Mouse (Mus musculus) limb, embryonic 11.5 days (tissue): ENCODE data around the gene Btnl10. TPM values are rescaled to one million over a fixed set of nuclear protein-coding genes. Genes with fewer than 3 reads are reported as not detected.

Experiments
- ATAC-seq: fragments of 200-750 bp; cut with Nextera tagmentation; 2 replicates; pipeline ENCODE4 v1.8.0; 2017; ENCODE audit warnings: low read depth; ENCODE audit not compliant: insufficient number of reproducible peaks, low FRiP score, low TSS enrichment
- DNase-seq: peaks from one replicate; pipeline ENCODE4 v3.0.0-alpha.2; 2015; ENCODE audit warnings: low spot score
- H3K27ac ChIP-seq: fragments of 300-500 bp; sonication (generic); replicated peaks from 2 replicates; pipeline ENCODE4 v1.5.1; 2014; ENCODE audit warnings: low read depth, mild to moderate bottlenecking, low read length
- H3K27me3 ChIP-seq: fragments of 300-500 bp; sonication (generic); 2 replicates; pipeline ENCODE4 v1.6.1; 2014; ENCODE audit warnings: mild to moderate bottlenecking, low read length, mixed read lengths; ENCODE audit not compliant: control insufficient read depth, insufficient read depth
- H3K36me3 ChIP-seq: fragments of 300-500 bp; sonication (generic); 2 replicates; pipeline ENCODE4 v1.6.1; 2014; ENCODE audit warnings: mild to moderate bottlenecking, low read length, moderate library complexity, mixed read lengths; ENCODE audit not compliant: control insufficient read depth, insufficient read depth
- H3K4me1 ChIP-seq: fragments of 300-500 bp; sonication (generic); 2 replicates; pipeline ENCODE4 v1.6.1; 2014; ENCODE audit warnings: low read length, mixed read lengths; ENCODE audit not compliant: control insufficient read depth, insufficient read depth
- H3K4me2 ChIP-seq: fragments of 300-500 bp; sonication (generic); 2 replicates; pipeline ENCODE4 v1.6.1; 2014; ENCODE audit warnings: low read depth, mild to moderate bottlenecking, moderate library complexity; ENCODE audit not compliant: severe bottlenecking
- H3K4me3 ChIP-seq: fragments of 300-500 bp; sonication (generic); 2 replicates; pipeline ENCODE4 v1.5.1; 2014; ENCODE audit warnings: low read depth, low read length
- H3K9ac ChIP-seq: fragments of 300-500 bp; sonication (generic); 2 replicates; pipeline ENCODE4 v1.6.1; 2014; ENCODE audit warnings: mild to moderate bottlenecking, low read length
- H3K9me3 ChIP-seq: fragments of 300-500 bp; sonication (generic); 2 replicates; pipeline ENCODE4 v1.6.1; 2016; ENCODE audit warnings: low read length; ENCODE audit not compliant: control insufficient read depth
- WGBS: fragments of 180-500 bp; shearing (Covaris S2); extraction: QIAGEN DNeasy Blood & Tissue Kit; methylation state at CpG from one replicate; pipeline ENCODE4 v1.1.7; 2014; 5-methylcytosine and 5-hydroxymethylcytosine counted together
- polyA plus RNA-seq: library from polyadenylated mRNA; unstranded; fragments of >200 nt; fragmentation: Nextera tagmentation; extraction: Ambion mirVana; gene quantifications from 2 replicates; pipeline ENCODE4 v1.2.1, GENCODE M21; 2014

The Btnl10 gene
- polyA plus RNA-seq, 1 experiment from 2014 or later = not detected

GRCm38 (mm10) chr11:58958536-58958935 is 40.8 kb downstream of the Btnl10 start:
- peaks cover 15% of the 10 kb centered on the region; the same call in 1 of the 2 replicates for H3K4me1 ChIP-seq
- H3K36me3 ChIP-seq = no peaks in the 10 kb centered on the region; the same call in 1 of the 2 replicates
- 88% methylated on average over 6 of the region's 6 CpGs for WGBS
- H3K27ac ChIP-seq = no peak overlapping the region
- peaks cover 22% of the 10 kb centered on the region for H3K27me3 ChIP-seq
- no peak for DNase-seq
- no peak overlapping the region for H3K9ac ChIP-seq
- H3K4me3 ChIP-seq = no peak overlapping the region
- ATAC-seq = no peak
- no peaks in the 10 kb centered on the region for H3K9me3 ChIP-seq
- H3K4me2 ChIP-seq = no peak overlapping the region

GRCm38 (mm10) chr11:58959186-58959825 is 41.6 kb downstream of the Btnl10 start:
- Histone ChIP-seq H3K9me3 (no peaks in the 10 kb centered on the region), H3K4me2 (peak overlapping the region; percentile 56), H3K9ac (no peak overlapping the region), H3K27ac (no peak overlapping the region), H3K27me3 (peaks cover 22% of the 10 kb centered on the region), H3K4me3 (no peak overlapping the region), H3K36me3 (no peaks in the 10 kb centered on the region; the same call in 1 of the 2 replicates), H3K4me1 (0 out of 2 replicates have a peak, but pooled peaks cover 12% of the 10 kb centered on the region)
- ATAC-seq (no peak), DNase-seq (no peak)
- 37% methylated on average over 15 of the region's 15 CpGs for WGBS

DNA sequence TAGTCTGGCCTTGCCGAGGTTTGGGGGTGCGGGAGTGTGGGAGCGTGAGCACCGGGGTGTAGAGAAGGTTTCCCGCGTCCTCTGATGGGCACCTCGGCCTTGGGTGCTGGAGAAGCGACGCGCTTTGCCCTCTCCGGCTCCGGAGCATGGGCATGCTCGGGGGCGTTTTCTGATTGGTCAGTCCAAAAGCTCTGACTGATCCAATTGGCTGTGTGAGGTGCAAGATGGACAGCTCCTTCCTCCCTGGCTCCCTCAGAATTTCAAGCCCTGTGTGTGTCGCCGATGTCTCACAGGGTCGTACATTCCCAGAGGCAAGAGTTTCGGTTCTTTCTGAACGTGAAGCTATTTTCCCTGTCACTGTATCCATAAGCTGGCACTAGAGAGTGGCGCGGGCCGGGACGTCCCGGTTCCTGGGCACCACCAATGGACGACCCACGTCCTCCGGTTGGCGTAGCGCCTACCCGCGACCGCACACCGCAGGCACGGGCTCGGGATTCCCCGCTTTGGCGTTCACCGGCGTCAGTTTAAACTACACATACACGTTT is 42.3 kb downstream of the Btnl10 start:
- Histone ChIP-seq H3K9ac (peak overlapping the region; percentile 7; the same call in 1 of the 2 replicates), H3K27me3 (peaks cover 22% of the 10 kb centered on the region)
- WGBS = 3% methylated on average over 40 of the region's 40 CpGs

GRCm38 (mm10) chr11:58961364-58962177 is 43.9 kb downstream of the Btnl10 start:
- WGBS = 58% methylated on average over 50 of the region's 50 CpGs
- H3K27me3 ChIP-seq = peaks cover 22% of the 10 kb centered on the region
- H3K4me3 ChIP-seq = 0 out of 2 replicates have a peak overlapping the region, but pooled peaks have one; percentile 3
- ATAC-seq = no peak
- H3K4me2 ChIP-seq = no peak overlapping the region
- no peak overlapping the region for H3K27ac ChIP-seq
- H3K9me3 ChIP-seq = no peaks in the 10 kb centered on the region
- H3K4me1 ChIP-seq = 0 out of 2 replicates have a peak, but pooled peaks cover 4% of the 10 kb centered on the region
- no peak for DNase-seq
- H3K36me3 ChIP-seq = no peaks in the 10 kb centered on the region; the same call in 1 of the 2 replicates
- H3K9ac ChIP-seq = no peak overlapping the region

More for the DNA sequence above, 42.3 kb downstream of the Btnl10 start:
- Histone ChIP-seq H3K4me2 (peak overlapping the region; percentile 56), H3K27ac (no peak overlapping the region), H3K9me3 (no peaks in the 10 kb centered on the region), H3K4me1 (0 out of 2 replicates have a peak, but pooled peaks cover 12% of the 10 kb centered on the region), H3K4me3 (peak overlapping the region; percentile 31), H3K36me3 (no peaks in the 10 kb centered on the region; the same call in 1 of the 2 replicates)
- ATAC-seq (peak; percentile 68), DNase-seq (peak; percentile 81)

DNA sequence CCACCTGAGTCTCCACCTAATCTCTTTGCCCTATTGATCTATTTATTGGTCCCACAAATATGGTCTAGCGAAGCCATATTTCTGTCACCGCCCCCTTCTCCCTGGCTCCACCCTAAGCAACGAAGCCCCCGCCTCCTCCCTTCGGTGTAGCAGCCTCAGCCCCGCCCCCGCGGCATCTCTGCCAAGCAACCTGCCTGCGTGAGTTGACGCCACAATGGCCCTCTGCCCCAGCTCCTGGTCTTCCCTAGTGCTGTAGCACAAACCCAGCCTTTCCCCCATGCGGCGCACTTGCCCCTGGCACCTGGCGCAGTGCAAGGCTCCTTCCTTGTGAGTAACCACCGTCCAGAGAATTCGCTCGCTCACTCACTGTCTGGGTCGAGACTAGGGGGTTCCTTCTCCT is 45.8 kb downstream of the Btnl10 start:
- no peak overlapping the region for H3K4me3 ChIP-seq
- H3K9ac ChIP-seq = no peak overlapping the region
- H3K36me3 ChIP-seq = no peaks in the 10 kb centered on the region
- peaks cover 21% of the 10 kb centered on the region for H3K27me3 ChIP-seq
- DNase-seq (no peak), ATAC-seq (no peak)
- H3K4me2 ChIP-seq = no peak overlapping the region
- H3K4me1 ChIP-seq = no peaks in the 10 kb centered on the region
- WGBS = 38% methylated on average over 17 of the region's 17 CpGs
- H3K9me3 ChIP-seq = no peaks in the 10 kb centered on the region
- no peak overlapping the region for H3K27ac ChIP-seq

DNA sequence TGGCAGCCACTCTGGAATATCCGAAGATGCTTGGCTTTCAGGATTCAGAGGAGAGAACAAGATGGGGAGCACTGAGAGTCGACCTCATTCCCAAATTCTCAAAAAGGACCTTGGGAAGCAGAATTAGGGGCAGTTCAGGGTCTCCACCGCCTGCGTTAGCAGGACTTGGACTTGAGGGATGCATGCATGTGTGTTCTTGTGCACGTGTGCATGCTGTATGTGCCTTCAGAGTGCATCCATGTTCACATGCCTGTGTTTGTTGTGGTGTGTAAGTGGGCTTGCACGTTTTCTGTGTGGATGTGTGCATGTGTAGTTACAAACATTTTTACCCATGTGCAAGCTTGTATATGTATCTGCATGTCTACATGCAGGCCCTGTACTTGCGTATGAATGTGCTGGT is 46.5 kb downstream of the Btnl10 start:
- H3K4me1 ChIP-seq = no peaks in the 10 kb centered on the region
- H3K4me3 ChIP-seq = no peak overlapping the region
- DNase-seq = no peak
- no peaks in the 10 kb centered on the region for H3K9me3 ChIP-seq
- H3K9ac ChIP-seq = no peak overlapping the region
- H3K27ac ChIP-seq = no peak overlapping the region
- no peak for ATAC-seq
- WGBS = 86% methylated on average over 7 of the region's 7 CpGs
- H3K27me3 ChIP-seq = peaks cover 19% of the 10 kb centered on the region
- H3K36me3 ChIP-seq = no peaks in the 10 kb centered on the region
- no peak overlapping the region for H3K4me2 ChIP-seq

DNA sequence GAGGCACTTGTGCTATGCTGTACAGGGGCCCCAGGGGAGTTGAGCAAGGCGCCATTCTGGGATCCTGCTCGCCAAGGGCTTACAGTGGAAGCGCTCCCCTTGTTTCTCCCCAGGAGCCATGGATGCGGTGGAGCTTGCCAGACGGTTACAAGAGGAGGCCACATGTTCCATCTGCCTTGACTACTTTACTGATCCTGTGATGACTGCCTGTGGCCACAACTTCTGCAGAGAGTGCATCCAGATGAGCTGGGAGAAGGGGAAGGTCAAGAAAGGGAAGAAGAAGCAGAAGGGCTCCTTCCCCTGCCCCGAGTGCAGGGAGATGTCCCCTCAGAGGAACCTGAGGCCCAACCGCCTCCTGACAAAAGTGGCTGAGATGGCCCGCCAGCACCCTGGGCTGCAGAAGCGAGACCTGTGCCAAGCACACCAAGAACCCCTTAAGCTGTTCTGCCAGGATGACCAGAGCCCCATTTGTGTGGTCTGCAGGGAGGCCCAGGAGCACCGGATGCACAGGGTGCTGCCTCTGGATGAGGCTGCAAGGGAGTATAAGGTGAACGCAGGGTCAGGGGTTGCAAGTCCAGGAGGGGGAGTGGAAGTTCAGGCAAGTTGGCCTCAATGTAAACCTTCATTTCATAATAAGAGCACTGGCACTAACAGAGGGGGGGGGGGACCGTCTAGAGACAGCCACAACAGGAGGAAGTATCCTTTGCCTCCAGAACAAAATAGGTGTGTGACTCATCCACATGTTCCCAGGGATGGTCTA is 47.5 kb downstream of the Btnl10 start:
- Histone ChIP-seq H3K27ac (0 out of 2 replicates have a peak overlapping the region, but pooled peaks have one; percentile 14), H3K36me3 (no peaks in the 10 kb centered on the region), H3K4me1 (no peaks in the 10 kb centered on the region), H3K4me3 (no peak overlapping the region), H3K9ac (no peak overlapping the region), H3K9me3 (no peaks in the 10 kb centered on the region), H3K4me2 (no peak overlapping the region), H3K27me3 (peaks cover 17% of the 10 kb centered on the region)
- ATAC-seq (no peak), DNase-seq (no peak)
- 53% methylated on average over 12 of the region's 12 CpGs for WGBS

- no peaks in the 10 kb centered on the region; the same call in 1 of the 2 replicates for H3K36me3 ChIP-seq
- WGBS = 94% methylated on average over 1 of the region's 1 CpGs
- no peak overlapping the region for H3K27ac ChIP-seq
- no peak overlapping the region for H3K4me3 ChIP-seq
- H3K27me3 ChIP-seq = peaks cover 6% of the 10 kb centered on the region; the same call in 1 of the 2 replicates
- H3K9me3 ChIP-seq = no peaks in the 10 kb centered on the region
- no peak for ATAC-seq
- H3K4me2 ChIP-seq = no peak overlapping the region
- H3K4me1 ChIP-seq = no peaks in the 10 kb centered on the region
- no peak for DNase-seq
- H3K9ac ChIP-seq = no peak overlapping the region
These were observed 49.6 kb downstream of the Btnl10 start for GRCm38 (mm10) chr11:58967346-58967745.
